Mouse (Mus musculus): ENCODE measurements around the gene Ppp5c. TPM values are rescaled to one million over a fixed set of nuclear protein-coding genes. Genes with fewer than 3 reads are reported as not detected.

The Ppp5c gene
- polyA plus RNA-seq, 1 experiment from 2014 or later: 71.8 TPM

DNA sequence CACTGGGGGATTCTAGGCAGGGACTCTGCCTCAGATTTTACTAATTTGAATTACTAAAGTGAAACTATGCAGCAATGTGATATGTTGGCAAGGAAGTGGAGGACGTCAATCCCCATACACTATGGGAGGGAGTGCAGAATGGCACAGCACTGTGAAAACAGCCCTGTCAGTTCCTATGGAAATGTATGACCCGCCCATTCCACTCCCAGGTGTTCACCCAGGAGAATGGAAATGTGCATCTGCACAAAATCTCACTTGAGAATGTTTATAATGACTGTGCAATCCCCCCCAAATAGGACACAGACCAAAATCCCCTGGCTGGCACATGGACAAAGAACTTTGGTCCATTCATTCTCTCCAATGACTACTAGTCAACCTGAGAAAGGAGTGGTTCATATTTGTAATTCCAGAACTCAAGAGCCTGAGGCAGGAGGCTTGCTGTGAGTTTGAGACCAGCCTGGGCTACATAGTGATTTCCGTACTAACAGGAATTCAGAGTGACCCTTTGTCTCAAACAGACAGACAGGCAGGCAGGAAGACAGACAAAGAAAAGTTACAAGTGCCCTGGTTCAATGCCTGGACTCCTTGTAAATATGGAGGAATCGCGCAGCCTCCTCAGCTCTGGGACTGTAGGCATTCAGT, 19.4 kb upstream of the Ppp5c start:
- TF ChIP-seq CTCF (IDR thresholded peaks at IDR 0.05) (no peak), EP300 (IDR thresholded peaks at IDR 0.05) (no peak)
- DNase-seq (ENCODE audit: low spot score) (no peak), ATAC-seq (no peak)
- H3K27me3 ChIP-seq (replicated peaks; ENCODE audit: insufficient read depth, low read length): no peaks in the 10 kb centered on the region
- no peaks in the 10 kb centered on the region for H3K4me1 ChIP-seq (ENCODE audit: insufficient read depth, low read depth, low read length)
- no peak overlapping the region for H3K4me3 ChIP-seq (ENCODE audit: low read depth, low read length)
- H3K27ac ChIP-seq (ENCODE audit: low read length): no peak overlapping the region
- WGBS: 83% methylated on average over 5 of the region's 5 CpGs
- no peak overlapping the region for H3K9ac ChIP-seq (replicated peaks; ENCODE audit: low read depth)
- H3K9me3 ChIP-seq (ENCODE audit: low read length): no peaks in the 10 kb centered on the region
- no peak overlapping the region for H3K4me2 ChIP-seq (replicated peaks; ENCODE audit: low read depth, low read length)
- peaks cover 42% of the 10 kb centered on the region for H3K36me3 ChIP-seq (ENCODE audit: insufficient read depth, low read length)

DNA sequence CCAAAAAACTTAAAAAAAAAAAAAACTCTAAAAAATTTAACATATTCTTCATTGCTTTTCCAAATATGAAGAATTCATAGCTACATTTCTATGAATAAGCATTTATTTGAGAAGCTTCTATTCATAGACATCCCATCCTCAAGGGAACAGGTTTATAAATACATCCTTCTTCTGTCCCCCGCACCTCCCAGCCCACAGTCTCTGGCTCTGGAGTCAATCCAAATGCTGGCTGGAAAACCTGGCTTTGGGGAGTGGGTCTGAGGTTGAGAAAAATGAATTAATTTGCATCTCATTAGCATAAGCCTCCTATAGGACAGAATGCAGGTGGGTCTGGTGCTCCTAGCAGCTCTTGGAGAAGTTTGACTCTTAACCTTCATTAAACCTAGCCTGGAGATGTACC, 18.0 kb upstream of the Ppp5c start:
- Histone ChIP-seq H3K4me3 (ENCODE audit: low read depth, low read length) (no peak overlapping the region), H3K4me1 (ENCODE audit: insufficient read depth, low read depth, low read length) (no peaks in the 10 kb centered on the region), H3K4me2 (replicated peaks; ENCODE audit: low read depth, low read length) (no peak overlapping the region), H3K27me3 (replicated peaks; ENCODE audit: insufficient read depth, low read length) (no peaks in the 10 kb centered on the region), H3K9ac (replicated peaks; ENCODE audit: low read depth) (no peak overlapping the region), H3K36me3 (ENCODE audit: insufficient read depth, low read length) (peaks cover 45% of the 10 kb centered on the region), H3K27ac (ENCODE audit: low read length) (no peak overlapping the region), H3K9me3 (ENCODE audit: low read length) (no peaks in the 10 kb centered on the region)
- no peak for ATAC-seq
- WGBS: 62% methylated on average over 1 of the region's 1 CpGs
- DNase-seq (ENCODE audit: low spot score): no peak
- TF ChIP-seq EP300 (IDR thresholded peaks at IDR 0.05) (no peak), CTCF (IDR thresholded peaks at IDR 0.05) (no peak)

- H3K9ac ChIP-seq (replicated peaks; ENCODE audit: low read depth): no peak overlapping the region
- no peak overlapping the region for H3K4me3 ChIP-seq (ENCODE audit: low read depth, low read length)
- H3K4me2 ChIP-seq (replicated peaks; ENCODE audit: low read depth, low read length): no peak overlapping the region
- no peak overlapping the region for H3K27ac ChIP-seq (ENCODE audit: low read length)
- WGBS: 91% methylated on average over 7 of the region's 7 CpGs
- ATAC-seq: no peak
- no peaks in the 10 kb centered on the region for H3K4me1 ChIP-seq (ENCODE audit: insufficient read depth, low read depth, low read length)
- DNase-seq (ENCODE audit: low spot score): no peak
- H3K36me3 ChIP-seq (ENCODE audit: insufficient read depth, low read length): peaks cover 79% of the 10 kb centered on the region
- H3K9me3 ChIP-seq (ENCODE audit: low read length): no peaks in the 10 kb centered on the region
- TF ChIP-seq CTCF (IDR thresholded peaks at IDR 0.05): no peak
- TF ChIP-seq EP300 (IDR thresholded peaks at IDR 0.05): no peak
- no peaks in the 10 kb centered on the region for H3K27me3 ChIP-seq (replicated peaks; ENCODE audit: insufficient read depth, low read length)
These were observed 11.6 kb upstream of the Ppp5c start for GRCm38 (mm10) chr7:17039373-17039772.

DNA sequence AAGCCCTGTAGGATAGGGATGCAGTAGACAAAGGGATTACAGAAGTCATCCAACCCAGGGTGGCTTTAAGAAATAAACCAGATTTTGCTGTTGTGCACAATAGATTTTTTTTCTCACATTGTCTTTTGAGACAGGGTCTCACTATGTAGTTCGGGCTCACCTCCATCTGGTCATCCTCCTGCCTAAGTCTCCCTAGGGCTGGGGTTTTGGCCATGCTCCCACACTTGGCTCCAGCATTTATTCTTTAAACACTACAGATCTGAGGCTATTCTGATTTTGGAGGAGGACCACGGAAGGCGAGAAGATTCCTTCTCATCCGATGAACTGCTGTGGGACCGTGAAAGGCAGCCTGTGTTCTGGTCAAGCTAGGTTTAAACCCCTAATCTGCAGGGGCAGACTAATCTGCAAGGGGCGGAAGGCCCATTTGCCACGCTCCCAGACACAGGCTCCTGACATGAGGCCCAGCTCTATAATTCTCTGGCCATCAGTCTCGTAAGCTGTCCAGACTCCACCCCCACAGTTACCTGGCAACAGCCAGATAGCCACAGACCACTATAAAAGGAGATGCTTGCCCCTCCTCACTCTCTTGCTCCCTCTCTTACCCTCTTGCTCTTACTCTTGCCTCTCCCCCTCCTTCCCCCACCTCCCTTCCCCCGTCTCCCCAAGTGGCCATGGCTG, 10.4 kb upstream of the Ppp5c start:
- Histone ChIP-seq H3K27ac (ENCODE audit: low read length) (no peak overlapping the region), H3K4me1 (ENCODE audit: insufficient read depth, low read depth, low read length) (no peaks in the 10 kb centered on the region), H3K27me3 (replicated peaks; ENCODE audit: insufficient read depth, low read length) (no peaks in the 10 kb centered on the region), H3K4me2 (replicated peaks; ENCODE audit: low read depth, low read length) (no peak overlapping the region), H3K36me3 (ENCODE audit: insufficient read depth, low read length) (peaks cover 79% of the 10 kb centered on the region), H3K9ac (replicated peaks; ENCODE audit: low read depth) (no peak overlapping the region), H3K4me3 (ENCODE audit: low read depth, low read length) (no peak overlapping the region), H3K9me3 (ENCODE audit: low read length) (no peaks in the 10 kb centered on the region)
- ATAC-seq (no peak), DNase-seq (ENCODE audit: low spot score) (no peak)
- WGBS: 68% methylated on average over 9 of the region's 9 CpGs
- TF ChIP-seq CTCF (IDR thresholded peaks at IDR 0.05): no peak
- TF ChIP-seq EP300 (IDR thresholded peaks at IDR 0.05): no peak

- H3K4me1 ChIP-seq (ENCODE audit: insufficient read depth, low read depth, low read length): peaks cover 10% of the 10 kb centered on the region
- H3K9ac ChIP-seq (replicated peaks; ENCODE audit: low read depth): no peak overlapping the region
- peaks cover 40% of the 10 kb centered on the region for H3K36me3 ChIP-seq (ENCODE audit: insufficient read depth, low read length)
- no peak overlapping the region for H3K4me3 ChIP-seq (ENCODE audit: low read depth, low read length)
- H3K27me3 ChIP-seq (replicated peaks; ENCODE audit: insufficient read depth, low read length): no peaks in the 10 kb centered on the region
- no peaks in the 10 kb centered on the region for H3K9me3 ChIP-seq (ENCODE audit: low read length)
- H3K4me2 ChIP-seq (replicated peaks; ENCODE audit: low read depth, low read length): no peak overlapping the region
- TF ChIP-seq EP300 (IDR thresholded peaks at IDR 0.05) (no peak), CTCF (IDR thresholded peaks at IDR 0.05) (no peak)
- H3K27ac ChIP-seq (ENCODE audit: low read length): 0 out of 2 replicates have a peak overlapping the region, but pooled peaks have one; percentile 10
- WGBS: 79% methylated on average over 7 of the region's 7 CpGs
- ATAC-seq: no peak
- no peak for DNase-seq (ENCODE audit: low spot score)
These were observed 2.5 kb upstream of the Ppp5c start for GRCm38 (mm10) chr7:17030239-17030638.

- TF ChIP-seq CTCF (IDR thresholded peaks at IDR 0.05): no peak
- TF ChIP-seq EP300 (IDR thresholded peaks at IDR 0.05): no peak
- no peaks in the 10 kb centered on the region for H3K9me3 ChIP-seq (ENCODE audit: low read length)
- peaks cover 22% of the 10 kb centered on the region for H3K4me1 ChIP-seq (ENCODE audit: insufficient read depth, low read depth, low read length)
- DNase-seq (ENCODE audit: low spot score) (no peak), ATAC-seq (no peak)
- no peak overlapping the region for H3K4me2 ChIP-seq (replicated peaks; ENCODE audit: low read depth, low read length)
- H3K27ac ChIP-seq (ENCODE audit: low read length): no peak overlapping the region
- H3K9ac ChIP-seq (replicated peaks; ENCODE audit: low read depth): no peak overlapping the region
- no peak overlapping the region for H3K4me3 ChIP-seq (ENCODE audit: low read depth, low read length)
- H3K36me3 ChIP-seq (ENCODE audit: insufficient read depth, low read length): peaks cover 27% of the 10 kb centered on the region; the same call in 1 of the 2 replicates
- no peaks in the 10 kb centered on the region for H3K27me3 ChIP-seq (replicated peaks; ENCODE audit: insufficient read depth, low read length)
- WGBS: 72% methylated on average over 7 of the region's 7 CpGs
These were observed 1.2 kb upstream of the Ppp5c start for GRCm38 (mm10) chr7:17028923-17029322.
